Mouse (Mus musculus) ZHBTc4 (cell line): Measurements from ENCODE around the gene Cdh13.

Experiments used
- DNase-seq: peaks from one replicate; pipeline ENCODE4 v3.0.0-alpha.2; 2011; ENCODE audit warnings: low read depth, low spot score

Cdh13 gene

GRCm38 (mm10) chr8:119345029-119345682 is 1061.6 kb downstream of the Cdh13 start:
- DNase-seq: peak; percentile 37

DNA sequence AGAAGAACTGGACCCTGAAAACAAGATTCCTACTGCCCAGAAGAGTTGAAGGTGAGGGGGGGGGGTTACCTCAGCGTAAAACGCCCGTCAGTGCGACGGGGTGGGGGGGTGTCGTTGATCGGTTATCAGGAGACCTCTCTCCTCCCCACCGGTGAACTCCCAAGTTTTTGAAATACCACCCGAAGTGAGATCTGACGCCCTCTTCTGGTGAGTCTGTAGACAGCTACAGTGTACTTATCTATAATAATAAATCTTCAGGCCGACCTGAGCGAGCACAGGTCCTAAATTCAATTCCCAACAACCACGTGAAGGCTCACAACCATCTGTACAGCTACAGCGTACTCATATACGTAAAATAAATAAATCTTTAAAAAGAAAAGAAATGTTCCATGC is 1062.1 kb downstream of the Cdh13 start:
- peak; percentile 73 for DNase-seq

- DNase-seq: no peak
Observed at GRCm38 (mm10) chr8:119351647-119352046, 1068.1 kb downstream of the Cdh13 start.

DNA sequence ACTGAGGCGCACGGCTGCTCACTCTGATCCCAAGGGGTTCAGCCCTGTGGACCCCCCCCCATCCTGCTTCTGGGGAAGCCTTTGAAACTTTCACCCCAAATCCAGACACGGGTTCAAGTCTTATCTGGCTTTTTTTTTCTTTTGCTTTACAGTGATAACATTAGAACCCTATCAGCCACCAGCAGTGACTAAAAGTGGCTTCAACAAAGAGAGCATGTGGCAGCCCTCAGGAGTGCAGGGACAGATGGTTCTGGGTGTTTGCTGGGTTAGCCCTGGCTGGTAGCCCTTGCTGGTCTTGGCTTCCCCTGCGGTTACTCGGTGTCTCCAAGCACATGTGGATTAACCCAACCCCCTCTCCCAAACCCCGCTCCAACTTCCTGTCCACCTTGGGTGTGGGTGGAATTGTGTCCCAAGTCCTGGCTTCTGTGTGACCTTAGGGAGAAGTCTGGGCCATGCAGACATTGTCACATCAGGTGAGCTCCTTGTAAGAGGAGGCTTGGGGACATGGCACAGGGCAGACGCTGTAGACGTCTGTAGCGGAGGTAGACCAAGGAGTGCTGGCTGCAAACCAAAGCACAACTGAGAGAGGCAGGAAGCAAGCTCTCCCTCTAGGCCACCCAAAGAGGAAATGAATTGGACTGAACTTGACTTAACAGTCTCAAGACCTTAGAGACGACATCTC is 1069.6 kb downstream of the Cdh13 start:
- DNase-seq: no peak

GRCm38 (mm10) chr8:119353659-119354023 is 1070.1 kb downstream of the Cdh13 start:
- no peak for DNase-seq

- DNase-seq: peak; percentile 81
Observed at GRCm38 (mm10) chr8:119356631-119357030, 1073.1 kb downstream of the Cdh13 start.

- no peak for DNase-seq
Observed at GRCm38 (mm10) chr8:119358175-119358574, 1074.6 kb downstream of the Cdh13 start.

DNA sequence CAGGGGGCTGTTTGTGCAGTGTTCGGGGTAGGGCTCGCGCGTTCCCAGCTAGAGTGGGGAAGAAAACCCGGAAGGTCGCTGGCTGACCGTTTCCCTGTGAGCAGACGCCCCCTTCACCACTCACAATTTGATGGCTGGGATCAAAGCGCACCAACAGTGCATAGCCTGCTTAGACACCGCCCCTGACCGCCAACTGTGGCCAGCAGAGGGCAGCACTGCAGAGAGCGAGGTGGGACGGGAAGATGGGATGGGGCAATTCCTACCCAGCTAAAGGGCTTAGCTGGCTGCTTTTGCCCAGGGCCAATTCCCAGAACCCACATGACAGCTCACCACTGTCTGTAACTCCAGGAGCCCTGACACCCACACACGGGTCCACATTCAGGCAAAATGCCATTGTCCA is 1075.3 kb downstream of the Cdh13 start:
- DNase-seq: peak; percentile 94

- DNase-seq: no peak
Observed at GRCm38 (mm10) chr8:119360686-119361295, 1077.3 kb downstream of the Cdh13 start.
